Mouse (Mus musculus) right cerebral cortex, adult 18-20 months (tissue): ENCODE data around the gene Pafah1b2.

Experiments
- DNase-seq: peaks from one replicate; pipeline ENCODE4 v3.0.0; 2022; ENCODE audit warnings: mixed read lengths

Gene Pafah1b2

DNA sequence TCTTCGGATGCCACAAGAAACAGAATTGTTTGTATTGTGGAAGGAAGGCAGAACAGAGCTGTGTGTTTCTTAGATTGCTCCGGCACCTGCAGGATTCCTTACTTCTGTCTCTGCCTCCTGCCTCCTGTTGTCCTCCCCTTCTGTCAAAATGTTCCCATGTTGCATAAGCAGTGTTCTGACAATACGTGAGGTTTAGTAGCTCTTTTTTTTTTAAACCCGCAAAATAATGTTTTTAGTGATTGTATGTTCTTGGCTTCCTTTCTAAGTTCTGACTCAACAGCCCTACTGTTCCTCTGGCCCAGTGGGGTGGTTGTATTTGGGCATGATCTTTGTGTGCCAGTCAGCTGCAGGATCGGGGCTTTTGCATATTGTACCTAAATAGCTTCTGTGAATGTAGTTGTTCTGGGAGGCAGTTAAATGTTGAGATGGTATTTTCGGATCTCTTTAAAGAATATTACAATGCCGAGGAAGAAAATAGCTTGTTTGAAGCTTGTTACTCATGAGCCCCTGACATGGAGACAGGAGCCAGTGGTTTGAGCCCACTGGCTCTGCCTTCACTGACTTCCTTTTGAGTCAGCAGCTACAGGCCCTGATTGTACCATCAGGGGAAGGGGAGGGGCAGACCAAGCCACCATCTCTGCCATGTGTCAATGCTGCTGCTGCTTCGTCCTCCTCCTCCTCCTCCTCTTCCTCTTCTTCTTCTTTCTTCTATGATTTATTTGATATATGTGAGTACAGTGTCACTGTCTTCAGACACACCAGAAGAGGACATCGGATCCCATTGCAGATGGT lies 13.8 kb upstream of the Pafah1b2 start:
- peak; percentile 33 for DNase-seq

DNA sequence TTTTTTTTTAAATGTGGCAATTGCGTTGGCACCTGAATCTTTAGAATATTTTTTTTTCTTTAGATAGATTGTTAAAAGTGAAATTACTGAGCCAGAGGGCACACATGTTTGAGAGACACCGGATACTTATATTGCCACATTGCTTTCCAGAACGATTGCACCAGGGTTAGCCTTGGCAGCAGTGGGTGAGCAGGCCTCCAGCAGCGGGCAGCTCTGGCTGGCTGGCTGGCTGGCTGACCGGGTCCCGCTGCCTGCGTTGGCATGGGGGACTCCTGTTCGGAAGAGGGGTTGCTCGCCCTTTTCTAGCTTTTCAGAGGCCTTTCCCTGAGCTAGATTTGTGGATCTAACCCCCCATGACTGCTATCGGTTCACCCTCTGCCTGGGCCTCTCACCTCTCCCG lies 11.1 kb upstream of the Pafah1b2 start:
- DNase-seq = no peak

DNA sequence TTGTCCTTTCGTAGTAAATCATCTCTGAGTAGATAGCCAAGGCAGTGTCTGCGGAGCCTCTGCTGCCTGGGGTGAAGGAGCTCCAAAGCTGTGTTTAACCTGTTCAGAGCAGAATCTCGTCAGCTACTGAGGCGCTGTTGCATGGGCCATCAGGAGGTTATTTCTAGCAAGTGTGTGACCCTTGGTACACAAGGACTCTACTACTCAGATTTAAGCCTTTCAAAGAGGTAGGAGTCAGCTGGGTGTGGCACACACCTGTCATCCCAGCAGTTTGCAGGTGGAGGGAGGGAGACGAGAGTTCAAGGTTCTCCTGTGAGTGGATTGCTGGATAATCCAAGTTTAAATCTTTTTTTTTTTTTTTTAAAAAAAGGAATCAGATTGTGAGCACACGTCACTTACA lies 7.5 kb upstream of the Pafah1b2 start:
- DNase-seq = no peak

DNA sequence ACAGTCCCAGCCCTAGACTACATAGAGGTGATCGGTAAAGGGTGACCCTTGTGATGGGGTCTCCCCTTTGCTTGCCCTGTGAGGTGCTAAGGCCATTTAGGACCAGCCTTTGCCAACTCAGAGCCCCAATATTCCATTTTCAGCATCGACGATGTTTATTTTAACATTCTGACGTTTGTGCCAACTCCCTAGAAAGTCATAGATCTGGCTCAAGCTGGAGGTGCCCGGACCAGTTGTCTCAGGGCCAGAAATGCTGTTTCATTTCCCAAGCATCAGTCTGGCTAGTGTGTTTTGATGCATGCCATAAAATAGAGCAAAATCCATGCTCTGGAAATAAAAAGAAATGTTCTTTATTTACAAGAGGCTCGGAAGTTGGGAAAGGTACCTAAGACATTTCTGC lies 5.8 kb upstream of the Pafah1b2 start:
- no peak for DNase-seq

DNA sequence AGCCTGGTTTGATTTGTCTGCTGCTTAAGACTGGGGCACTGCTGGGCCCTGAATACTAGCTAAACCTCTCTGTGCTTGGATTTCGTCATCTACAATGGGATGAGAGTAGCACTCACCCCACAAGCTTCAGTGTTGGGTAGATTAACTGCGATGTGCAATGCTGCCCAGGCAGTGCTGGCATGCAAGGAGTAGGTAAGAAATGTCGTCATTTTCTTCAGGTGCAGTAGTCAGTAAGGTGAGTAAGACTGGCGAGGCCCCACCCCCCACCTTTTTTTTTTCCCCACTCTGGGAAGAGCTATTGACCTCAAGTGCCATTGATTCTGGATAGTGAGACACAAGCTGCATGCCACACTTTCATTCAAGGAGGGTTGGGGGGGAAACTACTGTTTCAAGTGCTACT lies 3.9 kb upstream of the Pafah1b2 start:
- DNase-seq = no peak

DNA sequence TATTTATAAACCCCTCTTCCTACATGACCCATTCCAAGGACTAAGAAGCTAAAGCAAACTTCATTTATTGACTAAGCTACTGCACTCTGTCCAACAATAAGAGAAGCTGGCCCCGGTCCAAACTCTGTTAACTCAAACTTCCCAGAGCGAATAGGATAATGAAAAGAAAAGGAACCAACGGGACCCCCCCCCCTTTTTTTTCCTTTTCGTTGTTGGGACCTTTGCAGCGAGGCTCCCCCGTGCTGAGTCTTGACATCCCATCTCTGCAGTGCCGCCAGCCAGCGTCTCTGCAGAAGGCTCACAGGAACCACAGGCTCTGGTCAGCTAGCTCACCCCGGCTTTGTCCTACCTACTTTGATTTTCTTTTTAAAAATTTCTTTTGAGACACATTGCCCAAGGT lies 3.3 kb upstream of the Pafah1b2 start:
- no peak for DNase-seq

DNA sequence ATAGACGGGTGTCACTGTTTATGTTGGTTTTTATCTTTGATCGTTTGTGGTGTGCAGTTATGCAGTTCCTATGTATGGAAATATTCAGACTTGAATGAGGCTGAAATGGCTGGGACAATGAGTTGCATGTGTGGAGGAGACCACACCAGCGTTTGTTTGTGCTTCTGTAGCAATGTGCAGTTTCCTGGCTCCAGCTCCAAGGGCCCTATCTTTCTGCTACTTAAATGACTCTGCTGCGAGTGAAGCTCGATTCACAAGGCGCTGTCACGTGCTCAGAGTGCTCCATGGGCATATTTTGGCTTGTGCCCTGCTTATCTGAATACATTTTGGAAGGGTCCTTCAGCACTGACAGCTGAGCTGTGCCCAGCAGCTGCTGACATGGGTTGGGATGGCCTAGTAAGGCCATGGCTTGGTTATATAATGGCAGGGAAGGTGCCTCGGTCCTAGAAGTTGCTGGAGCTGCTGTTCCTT lies 2.6 kb upstream of the Pafah1b2 start:
- peak; percentile 59 for DNase-seq

DNA sequence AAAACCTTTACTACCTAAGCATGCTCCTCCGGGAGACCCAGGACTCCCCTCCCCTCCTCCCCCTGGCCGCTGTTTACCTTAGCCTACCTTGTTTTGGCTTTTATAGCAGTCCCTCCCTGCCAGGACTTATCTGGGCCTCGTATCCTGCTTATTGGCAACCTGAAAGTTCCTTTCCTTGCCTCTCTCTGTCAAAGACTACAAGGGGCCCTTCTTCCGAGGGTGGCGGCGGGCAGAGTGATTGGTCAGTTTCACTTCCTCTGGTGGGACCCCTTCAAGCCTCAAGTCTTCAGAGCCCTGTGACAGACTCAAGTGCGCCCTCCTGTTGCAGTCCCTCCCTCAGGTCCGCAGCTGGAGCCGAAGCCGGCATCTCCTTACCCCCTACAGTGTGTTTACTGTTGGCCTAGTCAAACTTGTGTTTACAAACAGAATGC lies 1.8 kb upstream of the Pafah1b2 start:
- peak; percentile 50 for DNase-seq

DNA sequence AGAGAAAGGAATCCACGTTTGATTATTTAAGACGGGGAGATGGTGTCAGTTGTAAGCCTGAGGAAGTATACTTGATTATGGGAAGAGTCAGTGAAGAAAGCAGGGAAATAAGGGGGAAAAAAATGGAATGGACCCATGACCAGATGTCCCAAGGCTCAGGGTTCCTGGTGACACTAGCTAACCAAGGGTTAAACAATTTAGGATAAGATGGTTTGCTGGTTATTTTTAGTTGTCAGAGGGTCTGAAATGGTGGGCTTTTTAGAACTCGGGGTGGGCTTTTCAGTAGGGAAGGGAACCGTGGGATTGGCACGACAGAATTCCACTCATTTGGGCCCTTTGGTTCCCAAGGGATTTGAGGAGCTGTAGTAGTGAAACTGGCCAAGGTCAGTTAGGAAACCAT lies 1.1 kb upstream of the Pafah1b2 start:
- no peak for DNase-seq

DNA sequence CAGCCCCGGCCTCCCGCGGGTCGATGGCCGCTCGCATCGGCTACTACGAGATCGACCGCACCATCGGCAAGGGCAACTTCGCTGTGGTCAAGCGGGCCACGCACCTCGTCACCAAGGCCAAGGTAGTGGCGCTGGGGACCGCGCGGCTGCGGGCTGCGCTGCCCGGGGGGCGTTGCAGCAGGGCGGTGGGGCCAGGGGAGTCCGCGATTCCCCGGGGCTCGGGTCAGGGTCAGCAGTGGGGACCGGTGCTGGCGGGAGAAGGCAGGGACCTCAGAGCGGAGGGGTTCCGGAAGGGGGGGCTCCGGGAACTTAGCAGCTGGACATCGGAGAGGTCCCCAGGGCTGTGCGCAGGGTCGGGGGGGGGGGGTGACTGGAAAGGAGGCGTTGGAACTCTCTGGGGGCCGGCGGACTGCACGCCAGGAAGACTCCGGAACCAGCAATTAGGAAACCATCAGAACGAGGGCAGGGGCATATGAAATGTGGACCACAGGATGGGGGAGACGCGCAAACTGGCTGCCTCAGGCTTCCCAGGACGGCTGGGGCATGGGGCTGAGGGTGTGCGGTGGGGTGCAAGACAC lies 608 bp upstream of the Pafah1b2 start:
- DNase-seq = no peak

DNA sequence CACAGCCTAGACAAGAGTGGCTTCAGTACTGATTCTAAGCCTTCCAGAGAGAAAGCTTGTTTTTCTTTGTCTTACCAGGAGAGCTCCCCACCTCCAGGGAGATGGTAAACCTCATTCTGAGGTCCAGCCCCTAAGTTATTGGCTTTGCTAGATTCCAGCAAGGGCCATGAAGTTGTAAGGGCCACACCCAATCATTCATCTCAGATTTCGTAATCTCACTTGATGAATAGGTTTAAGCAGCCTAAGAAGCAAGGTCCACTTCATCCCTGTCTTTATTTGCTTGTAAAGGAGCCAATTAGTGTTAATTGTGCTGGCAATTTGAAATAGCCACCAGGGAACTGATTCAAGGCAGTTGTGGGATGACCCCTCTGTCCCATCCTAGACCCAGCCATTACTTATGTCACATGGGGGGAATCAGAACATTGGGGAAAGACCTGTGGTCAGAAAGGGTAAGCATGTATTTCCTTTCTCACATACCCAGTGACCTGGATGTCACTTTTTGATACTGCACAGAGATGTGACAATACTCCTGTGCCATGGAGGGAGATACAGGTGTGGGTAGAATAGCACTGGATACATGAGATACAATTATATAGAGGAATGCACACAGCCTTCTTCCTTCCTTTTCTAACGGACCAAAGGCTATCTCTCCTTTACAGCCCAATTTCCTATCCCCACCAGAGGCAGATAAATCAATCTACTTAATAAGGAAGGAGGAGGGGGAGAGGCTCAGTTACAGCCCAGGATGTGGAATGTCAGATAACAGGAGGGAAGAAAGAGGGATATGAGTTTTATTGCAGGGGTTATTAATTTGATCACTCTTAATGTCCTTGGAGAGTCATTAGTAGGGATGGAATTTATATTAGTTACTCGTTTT lies 1.2 kb downstream of the Pafah1b2 start:
- no peak for DNase-seq

DNA sequence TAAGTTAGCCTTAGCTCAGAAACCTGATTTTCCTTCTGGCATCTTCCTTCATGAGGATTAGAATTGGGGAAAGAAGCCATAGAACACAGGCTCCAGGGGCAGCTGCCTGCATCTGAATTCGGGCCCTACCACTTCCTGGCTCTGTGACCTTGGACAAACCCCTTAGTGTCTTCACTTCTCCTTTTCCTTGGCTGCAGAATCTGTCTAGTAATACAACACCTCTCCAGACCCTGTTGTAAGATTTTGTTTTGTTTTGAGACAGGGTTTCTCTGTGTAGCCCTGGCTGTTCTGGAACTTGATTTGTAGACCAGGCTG lies 2.9 kb downstream of the Pafah1b2 start:
- DNase-seq = no peak

DNA sequence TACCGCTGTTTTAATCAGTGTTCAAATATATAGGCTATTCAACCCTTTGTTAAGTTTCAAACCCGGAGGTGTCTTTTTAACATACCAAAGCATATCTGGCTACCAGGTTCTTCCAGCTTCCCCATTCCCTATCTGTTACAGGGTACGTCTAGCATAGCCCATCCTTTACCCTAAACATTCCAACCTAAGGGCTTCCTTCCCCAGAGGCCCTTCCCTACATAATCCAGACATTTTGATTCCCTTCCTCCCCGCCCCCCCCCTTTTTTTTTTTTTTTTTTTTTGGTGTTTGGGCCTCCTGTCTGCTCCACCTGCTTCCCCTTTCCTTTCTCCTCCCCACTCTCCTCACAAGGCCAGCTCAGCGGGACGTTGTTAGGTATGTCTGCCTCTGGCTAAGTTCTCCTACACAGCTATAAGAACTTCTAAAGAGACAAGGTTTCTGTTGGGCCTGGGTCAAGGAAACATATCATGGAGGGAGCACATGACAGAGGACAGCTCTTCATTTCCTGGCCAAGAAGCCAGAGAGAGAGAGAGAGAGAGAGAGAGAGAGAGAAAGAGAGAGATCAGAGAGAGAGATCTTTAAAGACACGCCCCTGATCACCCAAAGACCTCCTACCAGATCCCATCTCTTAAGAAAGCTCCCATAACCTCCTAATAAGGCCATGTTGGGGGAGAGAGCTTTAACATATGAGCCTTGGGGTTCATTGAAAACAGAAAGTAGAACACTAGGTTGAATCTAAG lies 3.4 kb downstream of the Pafah1b2 start:
- DNase-seq = no peak

DNA sequence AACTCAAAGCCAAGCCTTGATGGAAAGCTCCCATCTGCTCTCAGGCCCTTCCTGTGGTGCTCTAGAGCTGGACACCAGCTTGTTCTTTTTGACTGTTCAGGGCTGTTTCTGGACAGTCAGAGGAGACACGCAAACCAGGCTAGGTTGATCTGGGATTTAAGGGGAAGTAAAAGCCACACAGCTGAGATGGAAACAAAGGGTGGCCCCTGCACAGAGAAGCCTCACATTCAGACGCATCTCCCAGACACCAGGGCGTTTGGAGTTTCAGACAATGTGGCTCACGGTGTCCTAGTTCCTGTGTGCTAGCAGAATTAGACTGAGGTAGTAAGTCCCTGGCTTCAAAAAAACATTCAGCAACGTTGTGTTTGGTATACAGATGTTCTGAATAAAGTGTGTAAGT lies 6.3 kb downstream of the Pafah1b2 start:
- DNase-seq = no peak

DNA sequence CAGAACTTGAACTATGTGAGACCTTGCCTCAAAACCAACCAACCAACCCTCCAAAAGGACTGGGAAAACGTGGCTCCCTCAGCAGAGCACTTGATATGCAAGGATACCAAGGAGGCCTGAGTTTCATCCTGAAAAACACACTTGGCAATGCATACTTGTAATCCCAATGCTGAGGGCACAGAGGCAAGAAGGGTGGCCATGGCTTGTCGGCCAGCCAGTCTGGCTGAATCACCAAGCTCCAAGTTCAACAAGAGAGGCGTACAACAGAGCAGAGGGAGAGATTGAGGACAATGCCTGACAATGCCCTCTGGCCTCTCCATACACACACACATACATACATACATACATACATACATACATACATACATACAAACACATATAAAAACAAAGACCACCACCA lies 8.0 kb downstream of the Pafah1b2 start:
- no peak for DNase-seq

DNA sequence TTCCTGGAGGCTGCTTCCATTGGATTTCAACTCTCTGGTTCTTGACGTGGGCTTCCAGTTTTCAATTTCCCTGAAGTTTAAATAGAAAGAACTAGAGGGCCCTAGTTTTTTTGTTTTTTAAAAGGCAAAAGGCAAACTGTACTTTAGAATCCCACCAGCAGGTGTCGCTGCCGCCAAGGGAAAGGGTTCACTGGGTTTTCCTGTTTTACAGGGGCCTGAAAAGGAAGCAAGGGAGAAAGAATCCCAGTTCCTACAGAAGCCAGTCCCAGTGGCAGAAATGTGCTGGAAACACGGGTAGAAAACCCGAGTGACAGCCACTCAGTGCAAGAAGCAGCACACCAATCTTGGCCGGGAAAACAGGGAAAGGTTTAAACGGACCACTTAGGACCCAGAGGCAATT lies 8.8 kb downstream of the Pafah1b2 start:
- peak; percentile 66 for DNase-seq

DNA sequence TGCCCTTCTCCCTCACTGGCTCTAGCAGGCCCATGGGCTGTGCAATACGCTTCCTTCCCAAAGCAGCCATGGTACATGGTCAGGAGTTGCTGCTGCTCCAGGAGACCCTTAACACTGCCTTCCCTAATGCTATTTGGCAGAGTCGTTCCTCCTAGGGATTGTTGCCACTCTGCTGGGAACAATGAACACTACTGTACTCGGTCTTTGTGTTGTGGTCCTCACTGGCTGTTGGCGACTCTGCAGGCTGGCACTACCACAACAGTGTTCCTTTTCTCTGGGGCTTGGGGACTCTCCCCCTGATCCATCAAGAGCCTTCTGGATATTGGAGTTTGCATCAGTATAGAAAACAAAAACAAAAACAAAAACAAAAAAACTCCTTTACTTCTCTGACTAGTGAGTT lies 13.5 kb downstream of the Pafah1b2 start:
- no peak for DNase-seq

DNA sequence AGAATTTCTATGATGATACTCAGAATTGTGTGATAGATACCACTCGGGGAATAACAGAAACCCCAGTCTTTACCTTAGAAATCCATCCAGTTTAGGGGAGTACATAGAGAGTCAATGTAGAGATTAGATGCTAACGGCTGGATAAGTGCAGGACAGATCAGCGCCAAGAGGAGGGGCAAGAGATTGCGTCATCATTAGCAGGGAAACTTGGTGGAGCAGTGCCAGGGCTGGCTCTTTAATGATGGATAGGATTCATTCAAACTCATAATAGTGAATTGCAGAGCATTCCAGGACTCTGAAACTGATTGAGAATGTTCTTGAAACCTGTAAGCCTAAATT lies 27.3 kb downstream of the Pafah1b2 start:
- DNase-seq = peak; percentile 58

DNA sequence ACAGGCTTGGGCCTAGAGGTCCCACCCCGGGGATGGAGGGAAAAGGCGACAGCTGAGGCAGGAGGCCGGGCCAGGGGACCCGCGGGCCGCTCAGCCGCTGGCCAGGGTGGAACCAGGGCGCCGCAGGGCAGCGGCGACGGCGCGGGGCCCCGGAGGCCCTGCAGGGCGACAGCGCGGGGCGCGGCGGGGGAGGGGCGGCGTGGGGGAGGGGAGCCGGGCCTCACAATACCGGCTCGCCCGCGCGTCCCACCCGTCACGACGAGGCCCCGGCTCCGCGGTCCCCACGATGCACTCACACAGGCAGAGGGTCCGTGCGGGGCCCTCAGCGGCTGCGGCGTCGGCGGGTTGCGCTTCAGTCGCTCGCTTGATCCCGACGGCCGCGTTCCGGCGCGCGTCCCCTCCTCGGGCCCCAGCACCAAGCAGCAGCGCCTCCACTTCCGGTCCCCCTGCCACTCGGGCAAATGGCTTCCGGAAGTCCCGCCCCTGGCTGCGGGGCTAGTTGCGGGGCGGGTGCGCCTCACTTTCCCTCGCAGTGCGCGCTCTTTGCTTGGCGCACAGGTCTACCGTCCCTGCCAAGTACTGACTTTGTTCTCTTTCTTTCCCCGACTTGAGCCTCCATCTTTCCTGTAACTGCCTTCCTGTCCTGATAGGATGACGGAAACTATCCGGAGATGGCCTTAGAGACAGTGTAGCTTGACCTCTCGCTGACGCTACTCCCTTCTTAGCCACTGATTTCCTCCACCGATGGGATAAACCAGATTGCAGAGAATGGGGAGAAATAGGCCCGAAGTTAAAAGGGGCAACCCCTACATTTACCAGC lies 27.9 kb downstream of the Pafah1b2 start:
- DNase-seq = peak; percentile 94

DNA sequence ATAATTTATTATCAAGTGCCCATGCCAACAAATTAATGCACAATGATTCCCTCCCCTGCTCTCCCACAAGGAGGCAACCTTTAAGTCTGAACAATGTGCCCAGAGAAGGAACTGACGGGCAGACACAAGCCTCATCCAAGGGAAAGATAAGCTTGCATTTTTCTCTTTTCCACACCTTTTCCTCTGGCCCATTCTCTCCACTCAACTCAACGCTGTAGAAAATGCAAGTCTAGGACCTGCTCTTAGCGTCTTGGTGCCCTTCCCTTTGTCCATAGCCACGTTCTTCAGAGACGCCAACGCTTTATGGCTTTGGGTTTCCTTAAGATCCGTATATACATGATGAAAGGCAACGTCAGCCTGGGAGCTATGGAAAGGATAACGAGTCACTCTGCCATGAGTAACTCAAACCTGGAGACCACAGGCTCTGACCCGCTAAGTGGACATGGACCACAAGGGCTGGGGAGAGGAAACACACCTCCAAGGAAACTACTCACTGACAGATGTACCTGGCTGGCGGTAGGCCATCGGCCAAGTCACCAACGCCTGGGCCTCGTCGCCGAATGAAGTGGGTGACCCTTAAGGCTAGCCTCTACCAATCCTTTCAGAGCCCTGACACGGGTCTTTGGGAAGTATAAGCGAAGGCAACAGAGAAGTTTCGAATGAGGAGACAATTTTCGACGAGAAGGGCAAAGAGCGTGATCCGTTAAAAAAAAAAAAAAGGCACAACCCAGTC lies 28.6 kb downstream of the Pafah1b2 start:
- DNase-seq = no peak

DNA sequence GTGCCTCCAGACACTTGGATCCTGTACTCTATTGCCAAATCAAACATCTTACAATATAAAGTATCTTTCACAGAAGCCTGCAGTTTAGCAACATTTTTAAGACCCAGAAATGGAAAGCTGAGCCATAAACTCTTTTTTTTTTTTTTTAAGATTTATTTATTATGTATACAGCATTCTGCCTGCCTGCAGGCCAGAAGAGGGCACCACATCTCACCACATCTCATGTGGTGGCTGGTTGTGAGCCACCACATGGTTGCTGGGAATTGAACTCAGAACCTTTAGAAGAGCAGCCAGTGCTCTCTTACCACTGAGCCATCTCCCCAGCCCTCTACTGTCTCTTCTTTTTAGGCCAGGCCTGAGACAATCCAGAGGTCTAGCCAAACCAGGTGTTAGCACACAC lies 31.2 kb downstream of the Pafah1b2 start:
- no peak for DNase-seq

DNA sequence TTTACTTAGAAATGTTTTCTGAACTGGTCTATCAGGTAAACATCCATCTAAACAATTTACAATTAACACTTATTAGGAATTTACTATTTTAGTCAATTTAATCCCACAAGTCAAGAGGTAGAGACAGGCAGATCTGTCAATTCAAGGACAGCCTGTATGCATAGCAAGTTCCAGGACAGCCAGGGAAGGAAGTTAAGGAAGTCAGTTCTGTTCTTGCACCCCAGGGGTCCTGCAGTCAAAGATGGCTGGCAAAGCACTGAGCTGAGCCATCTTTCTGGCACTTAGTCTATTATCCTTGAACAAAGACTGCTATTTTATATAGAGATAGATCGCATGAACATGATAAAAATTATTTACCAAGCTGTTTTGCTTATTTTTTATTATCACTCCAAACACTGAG lies 31.9 kb downstream of the Pafah1b2 start:
- DNase-seq = no peak
